Mouse (Mus musculus): ENCODE measurements around the gene Ylpm1.
A peak's percentile ranks its signal among the peaks of the same experiment; 100 is the strongest.

Gene Ylpm1

DNA sequence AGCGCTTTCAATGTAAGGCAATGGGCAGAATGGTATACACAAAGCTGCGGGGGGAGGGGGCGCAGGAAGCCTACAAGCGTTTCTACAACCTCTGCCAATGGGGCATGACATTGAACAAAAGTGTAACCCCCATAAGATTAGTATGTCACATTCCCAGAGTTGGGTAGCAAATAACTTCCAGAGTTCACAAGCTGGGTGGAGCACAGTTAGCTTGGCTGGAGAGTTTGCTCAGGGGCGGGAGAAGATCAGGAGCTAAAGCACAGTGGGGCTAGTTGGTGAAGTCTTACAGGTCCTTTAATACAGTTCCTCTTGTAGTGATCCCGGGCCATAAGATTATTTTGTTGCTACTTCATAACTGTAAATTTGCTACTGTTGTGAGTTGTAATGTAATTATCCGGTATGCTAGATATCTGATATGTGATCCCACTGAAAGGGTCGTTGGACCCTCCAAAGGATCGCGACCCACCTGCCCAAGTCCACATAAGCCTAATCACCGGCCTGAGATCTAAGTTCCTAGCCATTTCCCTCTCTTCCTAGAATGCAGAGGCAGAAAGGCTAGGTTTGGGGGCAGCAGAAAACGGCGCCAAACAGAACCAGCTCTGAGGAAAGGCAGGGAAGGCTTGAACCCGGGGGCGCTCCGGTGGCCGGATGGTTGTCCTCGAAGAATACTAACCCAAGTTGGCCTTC lies 114.0 kb downstream of the Ylpm1 start:
- DNase-seq (ENCODE audit: low spot score in 2 of 2) = no peak

DNA sequence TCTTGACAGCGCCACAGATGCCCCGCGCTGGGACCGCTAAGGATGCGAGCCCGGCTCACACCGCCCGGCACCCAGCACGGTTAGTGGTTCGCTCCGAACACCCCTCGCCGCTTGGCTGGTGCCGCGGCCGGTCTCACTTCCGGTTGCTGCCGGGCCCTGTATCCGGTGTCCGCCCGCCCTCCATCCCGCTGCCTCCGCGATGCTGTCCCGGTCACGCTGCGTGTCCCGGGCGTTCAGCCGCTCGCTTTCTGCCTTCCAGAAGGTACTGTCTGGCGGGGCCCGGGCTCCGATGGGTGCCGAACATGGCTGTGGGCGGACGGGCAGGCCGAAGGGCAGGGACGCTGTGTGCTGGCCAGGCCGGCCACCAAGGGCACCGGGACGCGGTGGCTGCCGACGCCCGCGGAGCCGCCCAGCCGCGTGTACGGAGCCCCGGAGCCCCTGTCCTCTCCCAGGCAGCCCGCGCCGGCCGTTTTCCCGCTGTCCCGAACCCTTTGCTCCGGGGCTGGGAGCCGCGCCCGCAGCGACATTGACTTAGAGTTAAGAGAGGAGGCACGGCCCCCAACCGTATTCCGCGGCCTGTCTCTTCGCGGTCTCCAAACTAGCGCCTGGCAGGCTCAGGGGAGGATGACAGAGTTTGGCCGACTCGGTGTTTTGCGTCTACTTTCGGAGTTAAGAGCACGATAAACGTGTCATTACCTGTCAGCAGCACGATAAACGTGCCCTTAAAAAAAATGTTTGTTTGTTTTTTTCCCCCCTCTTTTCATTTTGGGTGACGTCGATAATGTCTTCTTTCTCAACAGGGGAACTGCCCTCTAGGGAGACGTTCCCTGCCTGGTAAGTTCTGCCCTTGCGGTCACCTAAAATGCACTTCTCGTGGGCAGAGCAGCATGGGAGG lies 114.8 kb downstream of the Ylpm1 start, which contains the start of the genes Prox2 and Dlst:
TSS of gene Prox2 (minus strand) at position 62 of the 895 bp plus-strand sequence.
TSS of gene Dlst (plus strand) at position 136 of the 895 bp plus-strand sequence.
- peak; percentile 73 to 85 for DNase-seq (ENCODE audit: low spot score in 2 of 2)

DNA sequence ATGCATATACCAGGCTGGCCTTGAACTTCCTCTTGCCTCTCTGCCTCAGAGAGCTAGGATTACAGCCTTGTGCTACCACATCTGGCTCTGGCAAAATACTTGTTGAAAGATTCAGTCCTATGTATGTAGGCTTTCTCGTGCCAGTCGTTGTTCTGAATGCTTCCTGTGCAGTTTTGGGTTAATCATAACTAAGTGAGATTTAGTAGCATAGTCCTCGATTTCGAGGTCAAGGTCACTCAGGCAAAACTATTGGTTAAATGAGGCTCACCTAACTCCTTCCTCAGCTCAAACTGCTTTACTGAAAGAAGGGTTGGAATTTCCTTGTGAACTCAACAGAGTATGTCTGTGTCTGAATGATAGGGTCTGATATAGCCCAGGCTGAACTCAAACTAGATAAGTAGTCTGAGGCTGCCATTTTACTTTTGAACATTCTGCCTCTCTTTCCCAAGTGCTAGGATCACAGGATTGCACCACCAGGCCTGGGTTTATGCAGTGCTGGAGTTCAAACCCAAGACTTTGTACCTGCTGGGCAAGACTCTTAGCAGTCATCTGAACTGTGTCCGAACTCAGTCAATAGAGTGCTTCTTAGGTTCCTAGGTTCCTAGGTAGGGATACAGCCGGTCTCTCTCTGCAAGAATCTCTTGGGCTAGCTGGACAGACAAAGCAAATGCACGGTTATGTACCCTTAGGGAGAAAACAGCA lies 116.6 kb downstream of the Ylpm1 start:
- DNase-seq (ENCODE audit: low spot score in 2 of 2) = no peak

DNA sequence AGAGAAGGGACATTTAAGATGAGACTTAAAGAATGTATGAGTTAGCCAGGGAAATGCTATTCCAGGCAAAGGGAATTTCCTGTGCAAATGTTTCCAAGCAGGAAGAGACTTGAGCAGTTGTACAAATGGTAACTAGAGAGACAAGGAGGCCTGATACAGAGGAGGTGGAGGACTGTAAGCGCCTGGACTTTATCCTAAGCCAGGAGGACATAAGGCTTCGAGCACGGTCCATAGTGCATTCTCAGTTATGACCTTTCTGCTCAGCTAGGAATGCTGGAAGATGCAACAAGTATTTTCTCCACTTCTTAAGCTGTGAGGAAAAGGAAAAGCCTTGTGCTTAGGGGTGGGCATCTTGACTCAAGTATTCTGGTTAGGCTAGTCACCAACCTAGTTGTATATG lies 117.2 kb downstream of the Ylpm1 start:
- DNase-seq (ENCODE audit: low spot score in 2 of 2) = no peak

- no peak for DNase-seq (ENCODE audit: low spot score in 2 of 2)
Measured at GRCm38 (mm10) chr12:85113917-85114316, 117.8 kb downstream of the Ylpm1 start.

DNA sequence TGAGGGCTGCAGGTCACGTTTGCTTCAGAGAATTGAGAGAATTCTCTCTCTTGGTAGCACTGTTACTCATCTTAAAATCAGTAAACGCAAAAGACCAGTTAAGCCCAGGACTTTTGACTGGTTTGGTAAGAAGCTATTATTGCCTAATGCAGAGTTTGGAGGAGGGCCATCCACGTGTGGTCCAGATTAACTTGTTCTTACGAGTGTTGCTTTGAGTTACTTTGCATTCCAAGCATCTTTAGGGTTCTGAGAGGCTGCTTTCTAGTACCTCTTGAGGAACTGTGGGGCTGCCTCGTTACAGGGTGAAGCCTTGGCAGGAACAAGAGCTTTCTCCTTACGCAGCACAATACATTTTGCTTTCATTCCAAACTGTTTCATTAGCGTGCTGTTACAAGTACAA lies 119.6 kb downstream of the Ylpm1 start:
- DNase-seq (ENCODE audit: low spot score in 2 of 2) = no peak
